Mouse (Mus musculus): ENCODE results near the gene Mgat1.

Mgat1 gene

GRCm38 (mm10) chr11:49240310-49240709 lies 3.7 kb upstream of the Mgat1 start:
- intact Hi-C loops (cut with DNase I) = loop anchor here (10.0 kb wide), 1 partner anchor 386 kb away; no protein-coding TSS in a partner anchor

- intact Hi-C loops (cut with DNase I) = loop anchor here (10.0 kb wide), 1 partner anchor 386 kb away; no protein-coding TSS in a partner anchor
These were observed 3.1 kb upstream of the Mgat1 start for GRCm38 (mm10) chr11:49240874-49241273.

DNA sequence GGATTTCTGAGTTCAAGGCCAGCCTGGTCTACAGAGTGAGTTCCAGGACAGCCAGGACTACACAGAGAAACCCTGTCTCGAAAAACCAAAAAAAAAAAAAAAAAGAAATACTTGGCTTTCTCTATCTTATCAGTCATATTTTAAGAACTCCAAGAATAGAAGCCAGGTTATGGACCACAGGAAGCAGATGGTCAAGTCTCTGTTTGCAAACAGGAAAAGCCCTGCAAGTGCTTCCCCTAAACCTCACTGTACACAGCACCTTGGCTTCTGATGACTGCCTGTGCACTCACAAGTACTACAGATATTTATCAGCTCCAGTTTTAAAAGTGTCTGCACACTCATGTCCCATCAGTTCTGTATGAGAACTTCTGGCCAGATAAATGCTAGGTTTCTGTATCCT lies 2.5 kb upstream of the Mgat1 start:
- intact Hi-C loops (cut with DNase I) = loop anchor here (10.0 kb wide), 1 partner anchor 387 kb away; no protein-coding TSS in a partner anchor

- intact Hi-C loops (cut with DNase I) = loop anchor here (10.0 kb wide), 1 partner anchor 388 kb away; no protein-coding TSS in a partner anchor
These were observed 906 bp upstream of the Mgat1 start for GRCm38 (mm10) chr11:49242944-49243626.

DNA sequence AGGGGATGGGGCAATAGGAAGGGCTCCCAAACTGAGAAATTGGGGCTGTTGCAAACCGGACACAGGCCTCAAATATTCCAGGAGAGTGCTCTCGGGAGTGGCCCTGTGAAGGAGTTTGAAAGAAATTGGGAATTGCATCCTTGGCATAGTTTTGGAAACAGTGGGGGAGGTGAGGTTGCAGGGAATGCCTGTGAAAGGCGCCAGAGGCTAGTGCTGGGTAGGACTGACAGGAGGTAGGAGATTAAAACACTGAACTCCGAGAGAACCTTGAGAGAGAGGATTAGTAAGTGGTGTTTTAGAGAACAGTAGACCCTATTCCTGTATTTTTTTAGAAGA lies 572 bp downstream of the Mgat1 start:
- intact Hi-C loops (cut with DNase I) = loop anchor here (10.0 kb wide), 1 partner anchor 390 kb away; no protein-coding TSS in a partner anchor

GRCm38 (mm10) chr11:49245176-49245575 lies 1.2 kb downstream of the Mgat1 start:
- intact Hi-C loops (cut with DNase I) = loop anchor here (10.0 kb wide), 1 partner anchor 390 kb away; no protein-coding TSS in a partner anchor

- intact Hi-C loops (cut with DNase I) = loop anchor here (10.0 kb wide), 1 partner anchor 391 kb away; no protein-coding TSS in a partner anchor
These were observed 1.8 kb downstream of the Mgat1 start for GRCm38 (mm10) chr11:49245634-49246415.

DNA sequence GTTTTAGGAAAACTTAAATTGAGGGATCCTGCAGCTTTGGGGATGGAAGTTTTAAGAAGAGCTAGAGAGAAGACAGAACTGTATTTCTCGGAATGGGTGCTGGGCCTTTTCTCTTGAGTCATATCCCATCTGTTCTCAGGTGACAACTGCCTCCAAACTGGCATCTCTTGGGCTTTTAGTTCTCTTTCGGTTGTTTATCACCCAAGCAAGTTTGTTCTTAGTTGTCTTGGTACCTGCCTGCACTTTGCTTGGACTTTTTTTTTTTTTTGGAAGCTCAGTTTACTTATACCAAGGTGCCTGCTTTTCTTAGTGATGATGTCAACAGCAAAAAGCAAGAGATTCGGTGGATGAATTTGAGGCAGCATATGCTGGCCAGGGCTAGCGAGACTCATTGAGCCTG lies 2.5 kb downstream of the Mgat1 start:
- intact Hi-C loops (cut with DNase I) = loop anchor here (10.0 kb wide), 1 partner anchor 392 kb away; no protein-coding TSS in a partner anchor

- intact Hi-C loops (cut with DNase I) = loop anchor here (10.0 kb wide), 1 partner anchor 392 kb away; no protein-coding TSS in a partner anchor
These were observed 3.3 kb downstream of the Mgat1 start for GRCm38 (mm10) chr11:49247255-49247654.

GRCm38 (mm10) chr11:49248226-49248973 lies 4.4 kb downstream of the Mgat1 start:
- intact Hi-C loops (cut with DNase I) = loop anchor here (10.0 kb wide), 1 partner anchor 394 kb away; no protein-coding TSS in a partner anchor

DNA sequence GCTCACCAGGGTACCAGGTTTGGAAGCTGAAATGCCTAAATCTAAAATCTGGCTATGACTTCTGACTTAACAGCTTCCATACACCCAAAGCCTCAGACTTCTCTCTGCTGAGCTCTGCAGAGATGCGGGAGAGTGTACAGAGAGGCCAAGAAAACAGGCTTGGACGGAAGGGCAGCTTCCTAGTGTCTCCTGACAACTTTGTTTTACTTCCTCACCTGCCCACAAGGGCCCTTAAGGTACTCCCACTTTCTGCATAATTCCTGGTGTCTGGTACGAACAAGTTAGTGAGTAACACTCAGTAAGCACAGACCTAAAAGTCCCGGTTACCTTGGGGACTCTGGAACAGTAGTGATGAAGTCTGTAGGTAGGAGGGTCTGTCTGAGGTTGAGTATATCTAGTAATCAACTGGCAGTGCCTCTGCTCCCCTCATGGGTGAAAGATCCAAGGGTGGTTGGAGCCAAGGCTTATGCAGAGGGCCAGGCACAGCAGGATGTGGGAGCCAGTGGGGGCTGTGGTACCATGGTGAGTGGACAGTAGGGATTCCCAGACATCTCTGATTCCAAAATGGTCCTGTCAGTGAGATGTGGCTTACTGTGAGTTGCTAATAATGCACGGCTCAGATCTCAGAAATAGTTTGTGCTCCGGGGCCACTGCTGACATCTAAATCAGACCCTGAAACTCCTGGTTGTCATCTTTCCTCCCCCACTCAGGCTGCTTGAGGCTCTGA lies 5.1 kb downstream of the Mgat1 start:
- intact Hi-C loops (cut with DNase I) = loop anchor here (10.0 kb wide), 1 partner anchor 394 kb away; no protein-coding TSS in a partner anchor

GRCm38 (mm10) chr11:49249811-49250421 lies 5.9 kb downstream of the Mgat1 start:
- intact Hi-C loops (cut with DNase I) = loop anchor here (5.0 to 10.0 kb wide), 4 partner anchors 53 to 455 kb away; partner anchors contain the start of gene Irgm1

- intact Hi-C loops (cut with DNase I) = loop anchor here (5.0 to 10.0 kb wide), 3 partner anchors 53 to 456 kb away; partner anchors contain the start of gene Irgm1
These were observed 6.7 kb downstream of the Mgat1 start for GRCm38 (mm10) chr11:49250422-49251379.

GRCm38 (mm10) chr11:49251380-49251761 lies 7.4 kb downstream of the Mgat1 start:
- intact Hi-C loops (cut with DNase I) = loop anchor here (5.0 to 10.0 kb wide), 3 partner anchors 54 to 457 kb away; partner anchors contain the start of gene Irgm1

GRCm38 (mm10) chr11:49252048-49252447 lies 8.1 kb downstream of the Mgat1 start:
- intact Hi-C loops (cut with DNase I) = loop anchor here (5.0 to 10.0 kb wide), 3 partner anchors 55 to 457 kb away; partner anchors contain the start of gene Irgm1

DNA sequence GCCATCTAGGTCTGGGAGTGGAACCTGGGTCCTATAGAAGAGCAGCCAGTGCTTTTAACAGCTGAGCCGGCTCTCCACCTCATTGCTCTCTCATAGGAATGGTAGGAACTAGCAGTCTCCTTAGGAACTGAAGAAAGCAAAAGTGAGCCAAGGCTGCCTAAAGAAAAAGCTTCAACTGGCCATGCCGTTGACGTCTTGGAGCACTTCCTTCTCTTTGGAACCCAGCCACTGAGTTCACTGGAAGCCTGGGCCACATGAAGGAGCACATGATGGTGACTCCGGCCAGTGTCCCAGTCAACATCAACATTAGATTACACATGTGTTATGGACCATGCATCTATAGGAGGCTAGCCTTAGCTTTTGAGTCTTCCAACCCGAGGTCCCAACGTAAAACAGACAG lies 9.0 kb downstream of the Mgat1 start:
- intact Hi-C loops (cut with DNase I) = loop anchor here (5.0 to 10.0 kb wide), 3 partner anchors 56 to 458 kb away; partner anchors contain the start of gene Irgm1

- intact Hi-C loops (cut with DNase I) = loop anchor here (10.0 kb wide), 2 partner anchors 384 to 464 kb away; partner anchors contain the start of gene Irgm1
These were observed 15.3 kb downstream of the Mgat1 start for GRCm38 (mm10) chr11:49259296-49259695.

GRCm38 (mm10) chr11:49259829-49260228 lies 15.8 kb downstream of the Mgat1 start:
- intact Hi-C loops (cut with DNase I) = loop anchor here (10.0 kb wide), 2 partner anchors 385 to 465 kb away; partner anchors contain the start of gene Irgm1

Measured in adrenal gland (tissue).